8 mouse cellular contexts compared by ENCODE assay signal in genomic region chr5:142920311-142921073, GRCm38 (mm10). TPM values are rescaled to one million over a fixed set of nuclear protein-coding genes. Genes with fewer than 3 reads are reported as not detected.
DNase-seq lines count a peak whose midpoint lies in the region; ATAC-seq and TF ChIP-seq lines count a peak whose summit lies in the region.

No protein-coding gene starts in this region.

- H3K27ac ChIP-seq in lung, postnatal 0 days (ENCODE audit: low read length), result peak overlapping the region; percentile 90
- peak overlapping the region; percentile 90 for H3K27ac ChIP-seq in stomach, postnatal 0 days (replicated peaks)
- no peak overlapping the region for H3K27ac ChIP-seq in hindbrain, embryonic 13.5 days

- peaks cover 12% of the 10 kb centered on the region; the same call in 1 of the 2 replicates for H3K4me1 ChIP-seq in lung, postnatal 0 days (ENCODE audit: insufficient read depth, low read depth, low read length)
- peaks cover 9% of the 10 kb centered on the region; the same call in 1 of the 2 replicates for H3K4me1 ChIP-seq in stomach, postnatal 0 days (replicated peaks; ENCODE audit: control insufficient read depth, insufficient read depth)
- no peaks in the 10 kb centered on the region for H3K4me1 ChIP-seq in hindbrain, embryonic 13.5 days (replicated peaks)

- no peak overlapping the region for H3K4me3 ChIP-seq in lung, postnatal 0 days (ENCODE audit: low read depth, low read length)
- H3K4me3 ChIP-seq in stomach, postnatal 0 days (ENCODE audit: low read depth, low read length), result no peak overlapping the region
- H3K4me3 ChIP-seq in hindbrain, embryonic 13.5 days, result no peak overlapping the region

- TF ChIP-seq EP300 in lung, postnatal 0 days (IDR thresholded peaks at IDR 0.05), result peak; percentile 87
- TF ChIP-seq EP300 in stomach, postnatal 0 days (optimal IDR thresholded peaks at IDR 0.05), result no peak

- H3K9me3 ChIP-seq in lung, postnatal 0 days (ENCODE audit: low read length), result no peaks in the 10 kb centered on the region
- H3K9me3 ChIP-seq in stomach, postnatal 0 days (ENCODE audit: control insufficient read depth, low read length), result no peaks in the 10 kb centered on the region
- no peaks in the 10 kb centered on the region for H3K9me3 ChIP-seq in hindbrain, embryonic 13.5 days

- peak; percentile 94 for DNase-seq in CD4-positive, CD25-positive, alpha-beta regulatory T cell, adult 2 months (ENCODE audit: low read depth, low spot score)
- DNase-seq in adipocyte (ENCODE audit: low spot score), result peak; percentile 97
- DNase-seq in gastrocnemius, postnatal 10 days, result peak; percentile 52
- peak; percentile 55 for DNase-seq in kidney, adult 18-20 months
- peak; percentile 98 for DNase-seq in lung, postnatal 0 days (ENCODE audit: low spot score)
- peak; percentile 91 for DNase-seq in stomach, postnatal 0 days (ENCODE audit: low spot score)
- no peak for DNase-seq in left cerebral cortex, adult 18-20 months (ENCODE audit: low spot score in 2 of 2)

- no peaks in the 10 kb centered on the region for H3K36me3 ChIP-seq in lung, postnatal 0 days (ENCODE audit: insufficient read depth, low read length)
- H3K36me3 ChIP-seq in stomach, postnatal 0 days (ENCODE audit: control insufficient read depth, insufficient read depth, low read length), result no peaks in the 10 kb centered on the region
- H3K36me3 ChIP-seq in hindbrain, embryonic 13.5 days, result no peaks in the 10 kb centered on the region

- no peak overlapping the region; the same call in 1 of the 2 replicates for H3K4me2 ChIP-seq in lung, postnatal 0 days (replicated peaks; ENCODE audit: low read depth, low read length)
- no peak overlapping the region for H3K4me2 ChIP-seq in stomach, postnatal 0 days (replicated peaks; ENCODE audit: low read depth)
- no peak overlapping the region for H3K4me2 ChIP-seq in hindbrain, embryonic 13.5 days

- peak; percentile 99 for ATAC-seq in lung, postnatal 0 days
- ATAC-seq in stomach, postnatal 0 days (ENCODE audit: low FRiP score, low TSS enrichment), result peak; percentile 98
- no peak for ATAC-seq in hindbrain, embryonic 13.5 days (ENCODE audit: low FRiP score)

- 10% methylated on average over 8 of the region's 8 CpGs for WGBS in lung, postnatal 0 days
- 19% methylated on average over 8 of the region's 8 CpGs for WGBS in stomach, postnatal 0 days
- WGBS in hindbrain, embryonic 13.5 days, result 77% methylated on average over 8 of the region's 8 CpGs

- no peaks in the 10 kb centered on the region for H3K27me3 ChIP-seq in lung, postnatal 0 days (replicated peaks; ENCODE audit: insufficient read depth, low read length)
- H3K27me3 ChIP-seq in stomach, postnatal 0 days (ENCODE audit: control insufficient read depth, insufficient read depth, low read length), result no peaks in the 10 kb centered on the region
- H3K27me3 ChIP-seq in hindbrain, embryonic 13.5 days, result no peaks in the 10 kb centered on the region

- TF ChIP-seq CTCF in lung, postnatal 0 days (IDR thresholded peaks at IDR 0.05), result peak; percentile 40
- TF ChIP-seq CTCF in stomach, postnatal 0 days (IDR thresholded peaks at IDR 0.05; ENCODE audit: low read depth), result peak; percentile 46

- H3K9ac ChIP-seq in lung, postnatal 0 days (replicated peaks; ENCODE audit: low read depth), result no peak overlapping the region
- H3K9ac ChIP-seq in stomach, postnatal 0 days (ENCODE audit: low read length), result no peak overlapping the region
- no peak overlapping the region for H3K9ac ChIP-seq in hindbrain, embryonic 13.5 days

RNA-seq across cellular contexts. Expression of gene Actb, which starts 13.9 kb away (rescaled TPM):
- total RNA-seq in gastrocnemius, postnatal 10 days (2021), result 1,000 to 10,000 TPM; 1,451 to 1,869 TPM
- polyA plus RNA-seq in lung, postnatal 0 days (2015; fragmentation: Nextera tagmentation; extraction: Ambion mirVana), result 18,716 and 19,008 TPM in 2 replicates
- polyA plus RNA-seq in stomach, postnatal 0 days (2015; fragmentation: Nextera tagmentation; extraction: Ambion mirVana), result 14,823 and 16,187 TPM in 2 replicates
- total RNA-seq in left cerebral cortex, adult 18-20 months (2021), result 1,000 to 10,000 TPM; 2,346 to 2,379 TPM
- polyA plus RNA-seq in hindbrain, embryonic 13.5 days (2015; fragmentation: Nextera tagmentation; extraction: Ambion mirVana), result 17,657 and 17,716 TPM in 2 replicates

RNA-seq across cellular contexts. Expression of gene Fbxl18, which starts 25.3 kb away (rescaled TPM):
- 1 to 10 TPM; 7.1 to 8.4 TPM for total RNA-seq in gastrocnemius, postnatal 10 days (2021)
- polyA plus RNA-seq in lung, postnatal 0 days (2015; fragmentation: Nextera tagmentation; extraction: Ambion mirVana), result 6.3 and 7.9 TPM in 2 replicates
- polyA plus RNA-seq in stomach, postnatal 0 days (2015; fragmentation: Nextera tagmentation; extraction: Ambion mirVana), result 5.0 and 5.3 TPM in 2 replicates
- 10 to 100 TPM; 28.7 to 28.8 TPM for total RNA-seq in left cerebral cortex, adult 18-20 months (2021)
- polyA plus RNA-seq in hindbrain, embryonic 13.5 days (2015; fragmentation: Nextera tagmentation; extraction: Ambion mirVana), result 36.6 and 36.9 TPM in 2 replicates

RNA-seq across cellular contexts. Expression of gene Fscn1, which starts 39.7 kb away (rescaled TPM):
- 100 to 1,000 TPM in 1 of 2 experiments, 10 to 100 TPM in 1; 94.0 to 121 TPM for total RNA-seq in gastrocnemius, postnatal 10 days (2021)
- polyA plus RNA-seq in lung, postnatal 0 days (2015; fragmentation: Nextera tagmentation; extraction: Ambion mirVana), result 69.1 and 81.4 TPM in 2 replicates
- polyA plus RNA-seq in stomach, postnatal 0 days (2015; fragmentation: Nextera tagmentation; extraction: Ambion mirVana), result 42.0 and 42.7 TPM in 2 replicates
- total RNA-seq in left cerebral cortex, adult 18-20 months (2021), result 100 to 1,000 TPM; 280 to 311 TPM
- 484 and 516 TPM in 2 replicates for polyA plus RNA-seq in hindbrain, embryonic 13.5 days (2015; fragmentation: Nextera tagmentation; extraction: Ambion mirVana)

Comparison
In these comparisons a context has a peak if more than half of its experiments do, and no peak if none do; other contexts are left out.
1. DNase-seq: peak in CD4-positive, CD25-positive, alpha-beta regulatory T cell, adult 2 months (single experiment), adipocyte (single experiment), gastrocnemius, postnatal 10 days (single experiment), kidney, adult 18-20 months (single experiment), lung, postnatal 0 days (single experiment) and stomach, postnatal 0 days (single experiment); none in left cerebral cortex, adult 18-20 months (0 of 2).